Mouse (Mus musculus) midbrain, embryonic 11.5 days (tissue): ENCODE data around the gene Spef1. TPM values are rescaled to one million over a fixed set of nuclear protein-coding genes. Genes with fewer than 3 reads are reported as not detected.
A peak's percentile ranks its signal among the peaks of the same experiment; 100 is the strongest.
"Not testable (repeated sequence)": the region's sequence is repeated elsewhere in the genome, so short reads cannot be mapped to it uniquely, and the experiment has no call there.

Experiments
- ATAC-seq: fragments of 200-750 bp; cut with Nextera tagmentation; 2 replicates; pipeline ENCODE4 v1.8.0; 2017; ENCODE audit warnings: moderate TSS enrichment, moderate library complexity; ENCODE audit not compliant: low FRiP score
- DNase-seq: peaks from one replicate; pipeline ENCODE4 v3.0.0; 2015; ENCODE audit warnings: low spot score; ENCODE audit errors: missing footprints
- H3K27ac ChIP-seq: fragments of 300-500 bp; sonication (generic); 2 replicates; pipeline ENCODE4 v1.5.1; 2014; ENCODE audit warnings: low read depth, low read length
- H3K27me3 ChIP-seq: fragments of 300-500 bp; sonication (generic); 2 replicates; pipeline ENCODE4 v1.6.1; 2014; ENCODE audit warnings: mild to moderate bottlenecking, low read length, moderate library complexity, mixed read lengths; ENCODE audit not compliant: control insufficient read depth, insufficient read depth
- H3K36me3 ChIP-seq: fragments of 300-500 bp; sonication (generic); 2 replicates; pipeline ENCODE4 v1.6.1; 2014; ENCODE audit warnings: mild to moderate bottlenecking, low read length, moderate library complexity, mixed read lengths; ENCODE audit not compliant: control insufficient read depth, insufficient read depth
- H3K4me1 ChIP-seq: fragments of 300-500 bp; sonication (generic); 2 replicates; pipeline ENCODE4 v1.6.1; 2014; ENCODE audit warnings: low read length; ENCODE audit not compliant: control insufficient read depth, insufficient read depth
- H3K4me2 ChIP-seq: fragments of 300-500 bp; sonication (generic); 2 replicates; pipeline ENCODE4 v1.6.1; 2014; ENCODE audit warnings: mild to moderate bottlenecking, moderate library complexity
- H3K4me3 ChIP-seq: fragments of 300-500 bp; sonication (generic); 2 replicates; pipeline ENCODE4 v1.5.1; 2014; ENCODE audit warnings: low read depth, low read length
- H3K9ac ChIP-seq: fragments of 300-500 bp; sonication (generic); 2 replicates; pipeline ENCODE4 v1.6.1; 2014; ENCODE audit warnings: low read length
- H3K9me3 ChIP-seq: fragments of 300-500 bp; sonication (generic); 2 replicates; pipeline ENCODE4 v1.6.1; 2016; ENCODE audit warnings: low read length; ENCODE audit not compliant: control insufficient read depth
- WGBS: fragments of 180-500 bp; shearing (Covaris S2); extraction: QIAGEN DNeasy Blood & Tissue Kit; methylation state at CpG from one replicate; pipeline ENCODE4 v1.1.7; 2014; 5-methylcytosine and 5-hydroxymethylcytosine counted together
- polyA plus RNA-seq: library from polyadenylated mRNA; unstranded; fragments of >200 nt; fragmentation: Nextera tagmentation; extraction: Ambion mirVana; gene quantifications from 2 replicates; pipeline ENCODE4 v1.2.1, GENCODE M21; 2014

The Spef1 gene
- 6.3 and 7.1 TPM in 2 replicates for polyA plus RNA-seq

GRCm38 (mm10) chr2:131186771-131187601 is at the start of gene Spef1, which contains the start of gene Cdc25b:
Gene Spef1, minus strand, starts transcription at chr2:131187282.
Gene Cdc25b, plus strand, starts transcription at chr2:131186949.
- Histone ChIP-seq H3K27ac (peak within 1 kb of the TSS; percentile 68; the same call in 1 of the 2 replicates), H3K4me3 (peak within 1 kb of the TSS; percentile 77), H3K4me1 (peaks cover 43% of the 10 kb centered on the region), H3K27me3 (no peaks in the 10 kb centered on the region; the same call in 1 of the 2 replicates), H3K9me3 (no peaks in the 10 kb centered on the region), H3K36me3 (0 out of 2 replicates have a peak, but pooled peaks cover 2% of the 10 kb centered on the region), H3K9ac (peak within 1 kb of the TSS; percentile 90), H3K4me2 (peak within 1 kb of the TSS; percentile 85)
- DNase-seq, result peak; percentile 98
- 1% methylated on average over 36 of the region's 43 CpGs for WGBS
- ATAC-seq, result peak; percentile 83

- ATAC-seq (no peak), DNase-seq (no peak)
- Histone ChIP-seq H3K36me3 (no peaks in the 10 kb centered on the region; the same call in 1 of the 2 replicates), H3K4me1 (peaks cover 10% of the 10 kb centered on the region), H3K4me3 (0 out of 2 replicates have a peak overlapping the region, but pooled peaks have one; percentile 58), H3K9ac (no peak overlapping the region), H3K27ac (no peak overlapping the region), H3K4me2 (peak overlapping the region; percentile 77), H3K27me3 (no peaks in the 10 kb centered on the region), H3K9me3 (no peaks in the 10 kb centered on the region)
- WGBS, result 86% methylated on average over 7 of the region's 7 CpGs
Observed at GRCm38 (mm10) chr2:131234970-131235635, 48.0 kb upstream of the Spef1 start.

- H3K4me3 ChIP-seq, result peak overlapping the region; percentile 58
- 14% methylated on average over 28 of the region's 28 CpGs for WGBS
- H3K9ac ChIP-seq, result peak overlapping the region; percentile 60
- peak overlapping the region; percentile 77 for H3K4me2 ChIP-seq
- H3K27me3 ChIP-seq, result no peaks in the 10 kb centered on the region
- DNase-seq (no peak), ATAC-seq (peak; percentile 28)
- no peaks in the 10 kb centered on the region for H3K9me3 ChIP-seq
- H3K36me3 ChIP-seq, result no peaks in the 10 kb centered on the region
- no peak overlapping the region for H3K27ac ChIP-seq
- peaks cover 10% of the 10 kb centered on the region for H3K4me1 ChIP-seq
Observed at GRCm38 (mm10) chr2:131234127-131234650, 47.1 kb upstream of the Spef1 start.

GRCm38 (mm10) chr2:131233307-131234126 is 46.4 kb upstream of the Spef1 start, which contains the start of gene Mavs:
Gene Mavs, plus strand, starts transcription at chr2:131234063.
- WGBS, result 9% methylated on average over 29 of the region's 29 CpGs
- DNase-seq (peak; percentile 99), ATAC-seq (peak; percentile 100)
- H3K9ac ChIP-seq, result peak within 1 kb of the TSS; percentile 60
- H3K9me3 ChIP-seq, result no peaks in the 10 kb centered on the region
- no peak within 1 kb of the TSS; the same call in 1 of the 2 replicates for H3K27ac ChIP-seq
- peak within 1 kb of the TSS; percentile 77 for H3K4me2 ChIP-seq
- H3K36me3 ChIP-seq, result no peaks in the 10 kb centered on the region
- H3K4me3 ChIP-seq, result peak within 1 kb of the TSS; percentile 58
- no peaks in the 10 kb centered on the region for H3K27me3 ChIP-seq
- peaks cover 10% of the 10 kb centered on the region for H3K4me1 ChIP-seq

DNA sequence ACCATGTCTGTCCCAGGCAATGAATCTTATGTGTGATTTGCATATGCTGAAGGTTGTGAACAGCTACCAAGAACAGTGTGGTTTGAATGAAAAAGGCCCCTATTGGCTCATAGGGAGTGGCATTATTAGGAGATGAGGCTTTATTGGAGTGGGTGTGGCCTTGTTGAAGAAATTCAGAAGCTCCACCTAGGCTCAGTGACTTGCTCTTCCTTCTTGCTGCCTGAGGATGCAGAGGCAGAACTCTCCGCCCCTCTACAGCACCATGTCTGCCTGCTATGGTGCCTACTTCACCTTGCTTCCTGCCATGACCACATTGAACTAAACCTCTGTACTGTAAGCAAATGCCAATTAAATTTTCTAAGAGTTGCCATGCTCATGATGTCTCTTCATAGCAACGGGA is 45.5 kb upstream of the Spef1 start:
- no peaks in the 10 kb centered on the region for H3K27me3 ChIP-seq
- 97% methylated on average over 2 of the region's 2 CpGs for WGBS
- H3K9me3 ChIP-seq, result no peaks in the 10 kb centered on the region
- H3K9ac ChIP-seq, result no peak overlapping the region
- no peak overlapping the region for H3K4me2 ChIP-seq
- H3K4me3 ChIP-seq, result no peak overlapping the region
- no peaks in the 10 kb centered on the region for H3K36me3 ChIP-seq
- no peak overlapping the region for H3K27ac ChIP-seq
- peaks cover 10% of the 10 kb centered on the region for H3K4me1 ChIP-seq
- DNase-seq (no peak), ATAC-seq (no peak)

GRCm38 (mm10) chr2:131227243-131227642 is 40.2 kb upstream of the Spef1 start:
- no peak overlapping the region for H3K4me3 ChIP-seq
- WGBS, result 91% methylated on average over 3 of the region's 3 CpGs
- no peaks in the 10 kb centered on the region for H3K36me3 ChIP-seq
- no peak for DNase-seq
- H3K27ac ChIP-seq, result no peak overlapping the region
- no peaks in the 10 kb centered on the region for H3K27me3 ChIP-seq
- H3K9me3 ChIP-seq, result no peaks in the 10 kb centered on the region
- no peak overlapping the region for H3K4me2 ChIP-seq
- H3K4me1 ChIP-seq, result no peaks in the 10 kb centered on the region
- no peak overlapping the region for H3K9ac ChIP-seq
- no peak for ATAC-seq

GRCm38 (mm10) chr2:131226669-131227068 is 39.6 kb upstream of the Spef1 start:
- not testable (repeated sequence) for DNase-seq, ATAC-seq, H3K27ac ChIP-seq, H3K9ac ChIP-seq, H3K4me1 ChIP-seq, H3K4me3 ChIP-seq, H3K4me2 ChIP-seq, H3K27me3 ChIP-seq, H3K36me3 ChIP-seq, H3K9me3 ChIP-seq
- WGBS, result 83% methylated on average over 2 of the region's 2 CpGs

DNA sequence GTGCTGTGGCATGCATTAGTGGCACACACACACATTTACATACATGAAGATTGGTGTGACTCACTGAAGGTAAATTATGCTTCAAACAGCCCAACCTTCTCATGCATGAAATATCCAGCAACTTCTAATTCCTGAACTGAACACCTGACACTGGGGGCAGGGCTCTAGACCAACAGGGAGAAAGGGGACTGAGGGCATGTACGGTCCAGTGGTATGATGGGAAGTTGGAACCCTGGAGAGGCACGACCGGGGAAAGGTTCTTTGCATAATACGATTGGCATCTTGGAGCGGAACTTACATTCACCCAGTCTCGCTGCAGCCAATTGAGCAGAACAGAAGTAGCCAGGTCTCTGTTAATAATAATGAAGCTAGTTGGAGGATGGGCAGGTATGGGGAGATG is 38.1 kb upstream of the Spef1 start:
- H3K4me3 ChIP-seq, result no peak overlapping the region
- no peaks in the 10 kb centered on the region for H3K9me3 ChIP-seq
- no peaks in the 10 kb centered on the region for H3K27me3 ChIP-seq
- DNase-seq (no peak), ATAC-seq (no peak)
- H3K4me2 ChIP-seq, result no peak overlapping the region
- no peak overlapping the region for H3K27ac ChIP-seq
- no peaks in the 10 kb centered on the region for H3K4me1 ChIP-seq
- H3K36me3 ChIP-seq, result no peaks in the 10 kb centered on the region
- no peak overlapping the region for H3K9ac ChIP-seq
- 88% methylated on average over 6 of the region's 6 CpGs for WGBS
